Mouse (Mus musculus): ENCODE results near the gene Syt3. TPM values are rescaled to one million over a fixed set of nuclear protein-coding genes. Genes with fewer than 3 reads are reported as not detected.
A peak's percentile ranks its signal among the peaks of the same experiment; 100 is the strongest.

Gene Syt3
- polyA plus RNA-seq, 1 experiment, result not detected

DNA sequence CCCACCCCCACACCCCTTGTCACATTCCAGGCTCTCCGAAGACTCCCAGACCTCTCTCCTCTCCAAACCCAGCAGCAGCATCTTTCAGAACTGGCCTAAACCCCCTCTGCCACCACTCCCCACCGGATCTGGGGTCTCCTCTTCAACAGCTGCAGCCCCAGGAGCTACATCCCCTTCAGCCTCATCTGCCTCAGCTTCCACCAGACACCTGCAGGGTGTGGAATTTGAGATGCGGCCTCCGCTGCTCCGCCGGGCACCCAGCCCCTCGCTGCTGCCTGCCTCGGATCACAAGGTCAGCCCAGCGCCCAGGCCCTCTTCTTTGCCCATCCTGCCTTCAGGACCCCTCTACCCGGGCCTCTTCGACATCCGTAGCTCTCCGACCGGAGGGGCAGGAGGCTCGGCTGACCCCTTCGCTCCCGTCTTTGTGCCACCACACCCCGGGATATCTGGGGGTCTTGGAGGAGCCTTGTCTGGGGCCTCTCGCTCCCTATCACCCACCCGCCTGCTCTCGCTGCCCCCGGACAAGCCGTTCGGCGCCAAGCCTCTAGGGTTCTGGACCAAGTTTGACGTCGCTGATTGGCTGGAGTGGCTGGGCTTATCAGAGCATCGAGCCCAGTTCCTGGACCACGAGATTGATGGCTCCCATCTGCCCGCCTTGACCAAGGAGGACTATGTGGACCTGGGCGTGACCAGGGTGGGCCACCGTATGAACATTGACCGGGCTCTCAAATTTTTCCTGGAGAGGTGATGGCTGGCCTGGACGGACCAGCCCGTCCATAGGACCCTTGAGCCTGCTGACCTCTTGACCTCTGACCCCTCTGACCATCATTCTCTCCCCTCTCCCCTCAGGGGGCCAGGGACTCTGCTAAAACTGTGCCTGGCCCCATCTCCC lies 27.1 kb upstream of the Syt3 start:
- TF ChIP-seq FLI1 (IDR thresholded peaks at IDR 0.05; ENCODE audit: low read length) (no peak), GATA1 (IDR thresholded peaks at IDR 0.05; ENCODE audit: borderline replicate concordance, low read length) (no peak)
- Histone ChIP-seq H3K27me3 (replicated peaks) (peaks cover 90% of the 10 kb centered on the region), H3K4me1 (peaks cover 50% of the 10 kb centered on the region), H3K9me3 (peaks cover 3% of the 10 kb centered on the region; the same call in 1 of the 2 replicates), H3K36me3 (replicated peaks; ENCODE audit: low read length) (no peaks in the 10 kb centered on the region), H3K4me3 (replicated peaks) (no peak overlapping the region)

DNA sequence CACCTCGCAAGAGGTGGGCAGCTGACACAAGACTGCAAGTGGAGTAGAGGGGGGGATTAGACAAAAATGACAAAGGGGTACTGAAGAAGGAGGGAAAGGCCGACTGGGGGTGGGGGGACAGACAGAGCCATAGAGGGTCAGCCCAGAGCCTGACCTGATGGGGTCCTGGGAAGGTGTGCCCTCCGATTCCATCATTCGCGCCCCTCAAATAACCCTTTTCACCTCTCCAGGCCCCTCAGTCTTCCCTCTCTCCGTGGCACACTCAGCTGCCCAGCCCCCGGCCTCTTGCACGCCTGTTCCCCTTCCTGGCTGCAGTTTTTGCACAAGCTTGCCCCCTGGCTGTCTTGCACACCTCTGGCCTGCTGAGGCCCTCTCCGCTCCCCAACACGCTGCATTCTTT lies 26.4 kb upstream of the Syt3 start:
- TF ChIP-seq FLI1 (IDR thresholded peaks at IDR 0.05; ENCODE audit: low read length), result no peak
- Histone ChIP-seq H3K36me3 (replicated peaks; ENCODE audit: low read length) (no peaks in the 10 kb centered on the region), H3K4me1 (peaks cover 44% of the 10 kb centered on the region), H3K27me3 (replicated peaks) (peaks cover 90% of the 10 kb centered on the region), H3K9me3 (peaks cover 3% of the 10 kb centered on the region; the same call in 1 of the 2 replicates), H3K4me3 (replicated peaks) (no peak overlapping the region)

DNA sequence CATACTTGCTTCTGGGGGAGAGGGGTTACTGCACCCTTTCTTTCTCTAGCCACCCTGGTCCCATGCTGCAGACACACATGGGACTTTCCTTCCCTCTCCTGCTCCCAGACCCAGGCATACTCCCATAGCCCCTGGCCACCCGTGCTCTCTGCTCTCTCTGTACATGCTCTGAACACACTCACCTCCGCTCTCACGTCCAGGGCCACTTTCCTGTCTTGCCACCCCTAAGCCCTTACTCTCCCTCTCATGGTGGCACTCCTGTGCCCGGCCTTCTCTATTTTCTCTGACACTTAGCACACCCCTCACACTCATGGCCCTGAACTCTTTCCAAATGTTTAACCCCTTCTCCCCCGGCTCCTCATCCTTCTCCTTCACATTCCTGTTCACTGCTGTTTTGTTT lies 25.9 kb upstream of the Syt3 start:
- H3K9me3 ChIP-seq, result peaks cover 3% of the 10 kb centered on the region; the same call in 1 of the 2 replicates
- peaks cover 44% of the 10 kb centered on the region for H3K4me1 ChIP-seq
- TF ChIP-seq FLI1 (IDR thresholded peaks at IDR 0.05; ENCODE audit: low read length), result no peak
- no peak for TF ChIP-seq GATA1 (IDR thresholded peaks at IDR 0.05; ENCODE audit: borderline replicate concordance, low read length)
- H3K4me3 ChIP-seq (replicated peaks), result no peak overlapping the region
- peaks cover 90% of the 10 kb centered on the region for H3K27me3 ChIP-seq (replicated peaks)
- H3K36me3 ChIP-seq (replicated peaks; ENCODE audit: low read length), result no peaks in the 10 kb centered on the region

DNA sequence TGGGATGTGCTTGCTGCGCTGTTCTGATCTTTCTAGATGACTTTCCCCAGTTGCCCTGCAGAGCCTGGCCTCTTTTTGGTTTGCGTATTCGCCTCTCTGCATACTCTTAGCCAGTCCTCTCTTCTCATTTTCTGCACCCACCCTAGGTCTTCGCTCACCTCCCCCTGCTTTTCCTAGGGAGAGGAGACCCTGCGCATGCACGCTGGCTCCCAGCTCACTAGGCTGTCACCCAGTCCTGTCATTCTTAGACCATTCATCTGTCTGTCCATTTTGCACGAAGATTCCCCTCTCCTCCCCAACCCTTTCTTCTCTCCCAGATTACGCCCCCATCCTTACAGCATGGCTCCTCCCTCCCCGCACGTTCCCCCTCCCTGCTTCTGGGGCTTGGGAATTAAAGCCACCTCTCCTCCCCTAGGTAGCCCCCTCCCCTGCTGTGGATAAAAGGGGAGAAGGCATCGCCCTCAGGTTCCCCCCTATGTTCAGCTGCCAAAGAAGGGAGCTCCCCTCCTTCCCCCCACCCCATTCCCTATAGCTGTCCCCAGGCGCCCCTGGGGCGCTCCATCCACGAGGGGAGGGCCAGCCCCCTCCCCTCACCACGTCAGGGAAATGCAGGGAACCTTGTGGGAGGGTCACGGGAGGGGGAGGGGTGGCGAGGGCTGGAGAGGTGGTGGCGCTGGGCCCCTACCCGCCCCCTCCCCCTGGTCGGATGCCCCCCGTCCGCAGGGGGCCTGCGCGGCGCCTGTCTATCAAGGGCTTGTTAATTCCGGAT lies 24.8 kb upstream of the Syt3 start:
- peaks cover 7% of the 10 kb centered on the region for H3K9me3 ChIP-seq
- TF ChIP-seq FLI1 (IDR thresholded peaks at IDR 0.05; ENCODE audit: low read length) (no peak), GATA1 (IDR thresholded peaks at IDR 0.05; ENCODE audit: borderline replicate concordance, low read length) (no peak)
- H3K36me3 ChIP-seq (replicated peaks; ENCODE audit: low read length), result no peaks in the 10 kb centered on the region
- H3K27me3 ChIP-seq (replicated peaks), result peaks cover 86% of the 10 kb centered on the region
- H3K4me3 ChIP-seq (replicated peaks), result peak overlapping the region; percentile 50
- peaks cover 38% of the 10 kb centered on the region for H3K4me1 ChIP-seq

DNA sequence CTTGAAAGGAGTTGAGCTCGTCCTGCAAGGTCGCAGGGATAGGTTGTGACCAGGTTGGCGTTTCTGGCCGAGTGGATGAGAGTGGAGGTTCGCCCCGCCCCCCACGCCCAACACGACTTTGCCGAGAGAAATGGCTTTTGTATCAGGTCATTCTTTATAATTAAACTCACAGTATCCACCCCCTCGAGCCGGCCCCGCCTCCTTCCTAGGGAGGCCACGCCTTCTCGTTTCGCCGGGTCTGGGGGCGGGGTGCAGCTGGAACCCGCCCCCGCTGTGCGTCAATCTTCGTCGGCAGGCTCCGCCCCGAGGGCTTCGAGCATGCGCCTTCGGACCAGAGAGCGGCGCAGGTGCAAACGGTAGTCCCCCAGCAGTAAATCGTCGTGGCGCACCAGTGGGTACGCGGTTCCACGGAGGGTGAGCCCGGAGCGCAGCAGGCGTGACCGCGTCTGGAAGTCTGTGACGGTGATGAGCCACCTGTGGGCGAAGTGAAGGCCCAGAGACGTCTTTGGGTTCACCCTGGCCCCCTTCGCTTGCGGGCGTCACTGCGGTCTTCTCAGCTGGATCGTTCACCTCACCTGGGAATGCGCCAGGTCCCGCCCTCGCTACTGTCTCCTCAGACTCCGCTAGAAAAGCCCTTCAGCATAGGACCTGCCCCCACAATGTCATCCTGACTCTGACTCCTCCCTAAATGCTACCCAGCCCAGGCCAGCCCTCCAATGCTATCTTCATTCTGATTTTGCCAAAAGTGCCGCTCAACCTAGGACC lies 23.8 kb upstream of the Syt3 start:
- no peak for TF ChIP-seq GATA1 (IDR thresholded peaks at IDR 0.05; ENCODE audit: borderline replicate concordance, low read length)
- no peak for TF ChIP-seq FLI1 (IDR thresholded peaks at IDR 0.05; ENCODE audit: low read length)
- peaks cover 38% of the 10 kb centered on the region for H3K4me1 ChIP-seq
- peaks cover 7% of the 10 kb centered on the region for H3K9me3 ChIP-seq
- peaks cover 84% of the 10 kb centered on the region for H3K27me3 ChIP-seq (replicated peaks)
- no peaks in the 10 kb centered on the region for H3K36me3 ChIP-seq (replicated peaks; ENCODE audit: low read length)
- H3K4me3 ChIP-seq (replicated peaks), result peak overlapping the region; percentile 94

DNA sequence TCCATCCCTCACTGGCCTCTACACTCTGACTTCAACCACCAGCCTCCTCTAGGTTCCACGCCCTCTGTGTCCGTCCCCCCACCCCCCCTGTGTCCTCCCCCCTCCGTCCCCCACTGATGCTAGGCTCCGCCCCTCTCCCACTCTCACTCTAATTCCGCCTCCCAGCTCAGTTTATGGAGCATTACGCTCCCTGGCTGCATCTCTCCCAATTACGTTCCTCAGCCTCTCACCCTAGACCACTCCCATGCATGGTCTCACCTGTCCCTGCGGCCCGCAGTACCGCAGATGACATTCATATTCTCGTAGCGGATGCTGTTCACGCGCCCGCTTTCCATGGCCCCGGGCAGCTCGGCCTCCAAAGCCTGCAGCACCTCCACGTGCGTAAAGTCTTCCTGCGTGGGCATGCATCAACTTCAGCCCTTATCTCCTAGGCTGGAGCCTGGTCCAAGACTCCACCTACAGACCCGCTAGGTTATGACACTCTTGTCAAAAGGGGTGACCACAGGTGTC lies 23.1 kb upstream of the Syt3 start:
- Histone ChIP-seq H3K36me3 (replicated peaks; ENCODE audit: low read length) (no peaks in the 10 kb centered on the region), H3K4me1 (peaks cover 38% of the 10 kb centered on the region), H3K27me3 (replicated peaks) (peaks cover 81% of the 10 kb centered on the region), H3K4me3 (replicated peaks) (peak overlapping the region; percentile 94), H3K9me3 (peaks cover 7% of the 10 kb centered on the region)
- no peak for TF ChIP-seq FLI1 (IDR thresholded peaks at IDR 0.05; ENCODE audit: low read length)
- TF ChIP-seq GATA1 (IDR thresholded peaks at IDR 0.05; ENCODE audit: borderline replicate concordance, low read length), result no peak

DNA sequence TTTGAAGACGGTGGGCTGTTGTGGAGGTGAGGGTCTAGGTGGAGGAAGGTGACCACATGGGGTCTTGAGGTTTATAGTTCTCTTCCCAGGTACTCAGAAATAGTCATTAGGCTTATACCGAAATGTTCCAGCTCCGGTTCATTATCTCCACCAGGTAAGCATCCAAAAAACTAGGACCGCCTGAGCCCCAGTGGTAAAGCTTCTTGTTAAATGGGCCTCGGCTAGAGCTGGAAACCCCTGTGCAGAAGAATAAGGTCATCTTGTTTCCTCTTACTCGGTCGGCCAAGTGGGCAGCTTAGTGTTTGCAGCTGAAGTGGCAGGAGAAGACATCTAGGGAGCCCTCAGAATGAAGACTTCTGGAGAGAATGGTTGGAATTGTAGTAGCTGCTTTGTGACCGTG lies 11.2 kb upstream of the Syt3 start:
- H3K36me3 ChIP-seq (replicated peaks; ENCODE audit: low read length), result no peaks in the 10 kb centered on the region
- H3K4me1 ChIP-seq, result peaks cover 22% of the 10 kb centered on the region
- H3K27me3 ChIP-seq (replicated peaks), result peaks cover 6% of the 10 kb centered on the region
- H3K4me3 ChIP-seq (replicated peaks), result no peak overlapping the region
- TF ChIP-seq GATA1 (IDR thresholded peaks at IDR 0.05; ENCODE audit: borderline replicate concordance, low read length), result no peak
- TF ChIP-seq FLI1 (IDR thresholded peaks at IDR 0.05; ENCODE audit: low read length), result no peak
- 0 out of 2 replicates have a peak, but pooled peaks cover 6% of the 10 kb centered on the region for H3K9me3 ChIP-seq

DNA sequence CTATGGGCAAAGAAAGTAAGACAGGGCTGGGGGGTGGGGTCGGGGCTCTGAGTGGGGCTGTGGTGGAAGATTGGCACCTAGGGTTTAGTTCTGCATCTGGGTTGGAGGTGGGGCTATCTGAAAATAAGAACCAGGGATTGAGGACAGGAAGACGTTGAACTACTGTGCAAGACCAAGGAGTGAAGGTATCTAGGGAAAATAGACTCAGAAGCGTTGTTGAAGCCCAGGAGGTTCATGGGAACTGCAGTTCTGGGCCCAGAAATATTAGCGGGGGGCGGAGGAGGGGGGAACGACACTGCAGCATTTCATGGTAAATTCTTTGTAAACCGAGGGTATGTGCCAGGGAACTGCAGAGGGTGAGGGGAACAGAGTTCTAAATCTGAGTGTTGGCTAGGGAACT lies 10.4 kb upstream of the Syt3 start:
- no peak for TF ChIP-seq FLI1 (IDR thresholded peaks at IDR 0.05; ENCODE audit: low read length)
- no peak for TF ChIP-seq GATA1 (IDR thresholded peaks at IDR 0.05; ENCODE audit: borderline replicate concordance, low read length)
- 0 out of 2 replicates have a peak, but pooled peaks cover 2% of the 10 kb centered on the region for H3K9me3 ChIP-seq
- no peaks in the 10 kb centered on the region for H3K36me3 ChIP-seq (replicated peaks; ENCODE audit: low read length)

More for the DNA sequence above, 10.4 kb upstream of the Syt3 start:
- H3K4me1 ChIP-seq, result peaks cover 22% of the 10 kb centered on the region
- H3K4me3 ChIP-seq (replicated peaks), result peak overlapping the region; percentile 92
- H3K27me3 ChIP-seq (replicated peaks), result peaks cover 10% of the 10 kb centered on the region
